Mouse (Mus musculus) gastrocnemius, adult 8-10 months (tissue): ENCODE measurements around the gene 9130023H24Rik. TPM values are rescaled to one million over a fixed set of nuclear protein-coding genes. Genes with fewer than 3 reads are reported as not detected.

ENCODE experiments used
- DNase-seq, 2 experiments: peaks; one replicate each; pipeline ENCODE4 v3.0.0; 2022; ENCODE audit warnings: low spot score in 2 of 2
- total RNA-seq, 4 experiments: library from RNA; stranded (reverse); gene quantifications; 2 replicates each; pipeline ENCODE4 v1.2.4; 2022

9130023H24Rik gene
- total RNA-seq, 4 experiments from 2014 or later: 1.7 to 3.0 (median 1.9) TPM

GRCm38 (mm10) chr7:128246496-128247391 is 8.9 kb upstream of the 9130023H24Rik start, which contains the start of gene Tgfb1i1:
TSS of gene Tgfb1i1 (plus strand) at chr7:128246812.
- DNase-seq: peak; percentile 45 to 51

GRCm38 (mm10) chr7:128245547-128245946 is 7.7 kb upstream of the 9130023H24Rik start:
- no peak for DNase-seq

- DNase-seq: no peak
Observed at GRCm38 (mm10) chr7:128244410-128245025, 6.7 kb upstream of the 9130023H24Rik start.

GRCm38 (mm10) chr7:128243921-128244320 is 6.1 kb upstream of the 9130023H24Rik start:
- DNase-seq: no peak

- DNase-seq: no peak
Observed at GRCm38 (mm10) chr7:128242331-128242730, 4.5 kb upstream of the 9130023H24Rik start.

GRCm38 (mm10) chr7:128240131-128240784 is 2.4 kb upstream of the 9130023H24Rik start:
- DNase-seq: no peak

DNA sequence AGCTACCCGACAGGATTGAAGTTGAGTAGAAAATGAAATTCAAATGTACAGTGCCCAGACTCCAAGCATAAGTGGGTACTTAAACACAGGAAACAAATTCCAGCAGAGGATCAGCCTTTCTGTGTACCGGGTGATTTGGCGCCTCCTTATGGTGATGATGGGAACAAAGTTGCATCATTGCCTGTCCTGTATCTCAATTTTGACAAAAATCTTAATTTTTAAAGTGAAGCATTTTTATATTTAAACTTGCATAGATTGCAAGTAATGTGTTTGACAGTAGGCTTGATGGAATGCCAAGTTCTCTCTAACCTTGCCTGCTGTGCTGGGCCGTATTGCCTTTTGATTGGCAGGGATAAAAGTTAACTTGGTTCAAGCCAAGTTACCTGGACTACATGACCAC is 1.2 kb upstream of the 9130023H24Rik start:
- DNase-seq: no peak

GRCm38 (mm10) chr7:128237593-128237926 is 271 bp downstream of the 9130023H24Rik start:
- no peak for DNase-seq

DNA sequence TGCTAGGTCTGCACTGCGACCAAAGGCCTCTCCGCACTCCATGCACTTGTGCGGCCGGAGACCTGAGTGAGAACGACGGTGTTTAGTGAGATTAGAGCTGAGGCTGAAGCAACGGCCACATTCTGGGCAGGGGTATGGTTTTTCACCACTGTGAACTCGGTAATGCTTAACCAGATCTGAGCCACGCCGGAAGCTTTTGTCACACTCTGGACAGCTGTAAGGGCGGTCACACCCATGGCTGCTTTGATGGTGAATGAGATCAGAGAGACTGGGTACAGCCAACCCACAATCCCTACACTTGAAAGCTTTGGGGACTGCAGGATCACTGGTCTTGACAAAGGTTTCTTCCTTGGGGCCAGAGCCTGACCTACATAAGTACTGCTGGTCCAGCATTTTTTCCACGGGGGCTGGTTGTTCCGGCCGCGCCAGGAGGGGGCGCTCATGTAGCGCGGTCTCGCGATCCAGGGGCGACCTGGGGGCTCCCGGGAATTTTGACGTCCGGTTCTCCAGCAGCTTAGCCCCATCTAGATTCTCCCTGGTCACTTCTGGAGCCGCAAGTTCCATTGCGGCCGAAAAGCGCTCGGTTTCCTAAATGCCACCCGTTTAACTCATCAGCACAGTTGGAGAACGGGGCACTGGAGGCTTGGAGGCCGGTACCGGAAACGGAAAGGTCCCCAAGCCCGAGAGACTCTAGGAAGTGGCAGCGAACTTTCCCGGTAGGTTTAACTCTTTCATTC is 807 bp downstream of the 9130023H24Rik start, which contains the start of gene Armc5:
TSS of gene Armc5 (plus strand) at position 487 of the 737 bp plus-strand sequence.
- peak; percentile 86 to 87 for DNase-seq

DNA sequence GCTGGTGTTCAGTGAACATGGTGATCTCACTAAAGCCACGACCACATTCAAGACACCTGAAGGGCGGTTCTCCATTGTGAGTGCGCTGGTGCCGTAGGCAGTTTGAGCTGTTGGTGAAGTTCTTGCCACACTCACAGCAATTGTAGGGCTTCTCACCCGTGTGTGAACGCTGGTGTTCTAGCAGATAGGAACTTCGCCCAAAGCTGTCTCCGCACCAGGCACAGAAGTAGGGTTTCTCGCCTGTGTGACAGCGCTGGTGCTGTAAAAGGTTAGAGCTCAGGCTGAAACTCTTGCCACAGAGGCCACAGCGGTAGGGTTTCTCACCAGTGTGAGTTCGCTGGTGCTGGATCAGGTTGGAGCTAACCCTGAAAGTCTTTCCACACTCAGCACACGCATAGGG is 1.4 kb downstream of the 9130023H24Rik start:
- no peak for DNase-seq

- no peak for DNase-seq
Observed at GRCm38 (mm10) chr7:128235481-128235880, 2.4 kb downstream of the 9130023H24Rik start.

DNA sequence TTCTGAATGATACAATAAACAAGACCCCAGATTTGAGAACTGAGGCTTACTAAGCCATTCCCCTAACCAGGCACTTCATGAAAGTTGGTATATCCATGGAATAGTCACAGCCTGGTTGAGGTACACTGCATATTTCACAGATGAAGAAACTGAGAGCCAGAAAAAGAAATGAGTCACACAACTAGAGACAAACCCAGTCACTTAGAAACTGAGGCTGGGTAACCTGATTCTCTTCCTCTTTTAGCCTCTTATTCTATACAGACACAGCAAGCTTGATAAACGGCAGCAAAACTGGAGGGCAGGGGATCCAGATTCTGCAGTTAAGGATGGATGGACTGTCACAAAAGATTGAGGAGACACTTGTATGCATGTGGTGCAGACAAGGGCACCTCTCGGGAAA is 3.0 kb downstream of the 9130023H24Rik start:
- DNase-seq: no peak

DNA sequence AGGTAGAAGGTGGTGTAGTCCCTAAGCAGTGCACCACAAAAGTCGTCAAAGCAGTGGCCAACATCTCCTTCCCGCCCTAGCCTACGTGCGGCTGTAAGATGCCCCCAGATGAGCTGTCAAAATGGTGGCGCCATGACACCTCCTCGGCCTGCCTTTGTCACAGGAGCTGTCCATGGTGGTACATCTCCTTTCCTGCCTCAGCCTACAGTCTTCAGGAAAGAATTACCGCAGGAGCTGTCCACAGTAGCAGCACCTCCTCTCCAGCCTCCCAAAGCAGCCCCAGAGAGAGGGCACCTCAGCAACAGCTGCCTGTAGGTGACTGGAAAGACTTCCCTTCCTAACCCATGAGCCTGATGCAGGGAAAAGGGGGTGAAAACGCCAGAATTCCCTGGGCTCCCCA is 6.1 kb downstream of the 9130023H24Rik start:
- DNase-seq: no peak

DNA sequence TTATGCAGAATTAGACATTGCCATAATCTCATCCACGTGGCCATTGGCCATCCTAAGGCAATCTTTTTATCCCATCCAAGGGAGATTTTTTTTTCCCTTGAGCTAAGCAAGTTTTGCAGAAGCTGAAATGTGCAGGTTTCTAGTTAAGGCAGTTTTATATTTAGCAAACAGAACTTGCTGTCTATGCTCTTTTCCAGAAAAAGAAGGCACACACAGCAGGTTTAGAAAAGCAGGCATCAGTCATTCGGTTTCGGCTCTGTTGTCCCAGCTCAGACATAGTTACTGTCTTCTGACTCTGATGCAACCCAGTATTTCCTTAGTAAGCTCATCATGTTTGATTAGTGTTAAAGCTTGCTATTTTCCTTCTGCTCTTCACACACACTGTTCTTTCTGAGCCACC is 16.9 kb downstream of the 9130023H24Rik start:
- DNase-seq: no peak

DNA sequence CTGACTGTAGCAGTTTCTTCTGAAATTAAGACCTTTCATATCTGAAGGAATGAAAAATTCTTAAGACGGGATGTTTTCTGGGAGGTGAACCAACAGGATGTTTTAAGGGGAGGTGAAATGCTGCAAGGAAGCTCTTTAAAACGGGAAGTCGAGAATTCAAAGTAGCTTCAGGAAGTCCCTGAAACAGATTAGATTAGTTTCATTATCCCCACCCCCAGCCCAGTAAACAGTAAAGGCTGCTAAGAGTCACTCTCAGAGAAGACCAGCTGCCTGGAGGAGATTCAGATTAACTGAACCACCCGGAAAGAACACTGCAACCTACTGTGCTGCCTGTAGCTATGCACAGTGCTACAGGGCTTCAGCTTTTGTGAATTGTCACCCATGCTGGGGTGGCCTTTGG is 17.9 kb downstream of the 9130023H24Rik start:
- no peak for DNase-seq

GRCm38 (mm10) chr7:128209826-128210225 is 28.0 kb downstream of the 9130023H24Rik start:
- no peak for DNase-seq

DNA sequence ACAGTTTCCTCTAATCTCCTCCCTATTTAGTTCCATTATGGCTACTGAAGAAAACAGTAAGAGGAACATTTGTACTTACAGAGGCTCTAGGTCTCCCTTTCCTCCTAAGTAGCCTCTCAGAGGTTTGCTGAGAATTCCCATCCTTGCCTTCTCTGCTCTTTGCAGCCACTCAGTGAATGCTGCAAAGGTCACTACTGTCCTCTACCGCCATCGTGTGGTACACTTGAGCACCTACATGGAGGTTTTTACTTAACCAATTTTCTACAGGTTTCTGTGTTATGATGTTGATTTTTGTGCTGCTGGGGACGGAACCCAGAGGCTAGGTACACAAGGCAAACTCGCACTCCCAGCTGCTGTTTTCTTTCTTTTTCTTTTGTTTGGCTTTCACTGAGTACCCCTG is 29.6 kb downstream of the 9130023H24Rik start:
- DNase-seq: no peak

DNA sequence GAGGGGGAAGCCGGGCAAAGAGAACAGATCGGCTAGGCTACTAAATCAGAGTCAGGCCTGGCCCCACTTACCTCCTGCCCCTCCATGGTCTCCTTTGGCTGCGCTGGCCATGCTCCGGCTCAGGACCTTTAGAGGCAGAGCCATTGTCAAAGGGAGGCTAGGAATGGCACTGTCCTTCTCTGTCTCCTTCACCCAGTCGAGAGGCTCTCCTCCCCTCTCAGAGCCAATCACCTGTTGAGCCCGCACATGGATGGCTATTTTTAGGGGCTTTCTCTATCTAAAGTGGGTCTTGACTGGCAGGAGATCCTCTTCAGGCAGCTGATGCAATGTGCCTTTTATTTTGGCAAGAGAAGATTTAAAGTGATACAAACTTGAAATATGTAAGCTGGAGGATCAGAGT is 31.7 kb downstream of the 9130023H24Rik start, which contains the start of gene Cox6a2:
TSS of gene Cox6a2 (minus strand) at position 236 of the 400 bp plus-strand sequence.
- DNase-seq: peak; percentile 41 to 61

GRCm38 (mm10) chr7:128205695-128206094 is 32.1 kb downstream of the 9130023H24Rik start:
- DNase-seq: peak; percentile 12 to 24

GRCm38 (mm10) chr7:128204179-128204578 is 33.7 kb downstream of the 9130023H24Rik start:
- no peak for DNase-seq

DNA sequence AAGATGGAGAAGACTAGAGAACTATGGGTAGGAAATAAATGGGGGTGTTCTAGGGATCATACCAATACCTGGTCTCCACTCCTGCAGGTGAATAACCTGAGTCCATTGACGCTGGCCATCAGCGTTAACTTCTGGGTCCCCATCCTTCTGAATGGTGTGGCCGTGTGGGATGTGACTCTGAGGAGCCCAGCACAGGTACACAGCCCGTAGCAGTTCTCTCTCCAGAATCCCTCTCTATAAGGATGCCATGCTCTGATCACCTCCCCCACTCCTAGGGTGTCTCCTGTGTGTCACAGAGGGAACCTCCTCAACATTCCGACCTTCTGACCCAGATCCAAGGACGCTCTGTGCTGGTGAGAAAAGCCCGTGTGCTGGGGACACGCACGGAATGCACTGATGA is 34.8 kb downstream of the 9130023H24Rik start:
- no peak for DNase-seq
